8 mouse cellular contexts compared by ENCODE assay signal in the genomic region with DNA sequence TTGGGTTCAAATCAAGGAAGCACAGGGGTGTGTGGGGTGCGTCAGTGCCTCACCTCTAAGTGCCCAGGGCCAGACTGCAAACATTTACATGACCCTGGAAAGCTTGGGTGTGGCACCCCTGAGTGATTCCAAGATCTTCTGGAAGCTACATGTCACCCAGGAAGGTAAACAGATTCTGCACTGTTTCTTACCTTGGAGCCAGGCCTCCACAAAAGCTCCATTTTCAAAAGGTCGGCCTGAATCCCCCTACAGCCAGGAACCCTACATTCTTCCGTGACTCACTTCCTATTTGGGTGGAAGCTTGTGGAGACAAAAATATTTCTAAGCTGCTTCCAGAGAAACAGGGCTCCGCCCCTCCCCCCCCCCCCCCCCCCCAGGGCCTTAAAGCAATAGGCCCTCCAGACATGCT. TPM values are rescaled to one million over a fixed set of nuclear protein-coding genes. Genes with fewer than 3 reads are reported as not detected.
DNase-seq lines count a peak whose midpoint lies in the region; TF ChIP-seq lines count a peak whose summit lies in the region.
"Had no signal": no experiment of that assay in that cellular context is flagged by ENCODE, and none has a peak within 500 bp of the region (broad histone marks: within the 10 kb centered on the region; RNA-seq: fewer than 3 reads in every experiment).

No protein-coding gene starts in this region.

- 20% methylated on average over 4 of the region's 4 CpGs for WGBS in liver, adult 2 months

- 0 out of 2 replicates have a peak overlapping the region, but pooled peaks have one; percentile 20 for H3K27ac ChIP-seq in liver, adult 2 months (replicated peaks; ENCODE audit: insufficient read depth, low read depth, low read length)

- peaks cover 8% of the 10 kb centered on the region; the same call in 1 of the 2 replicates for H3K4me1 ChIP-seq in liver, adult 2 months (ENCODE audit: control insufficient read depth, insufficient read depth, low read length)

- intact Hi-C loops in heart, postnatal 36 days (cut with DNase I) = loop anchor here (1.0 kb wide), 1 partner anchor 35 kb away; no protein-coding TSS in a partner anchor

- no peak for TF ChIP-seq POLR2A in liver, adult 2 months (IDR thresholded peaks at IDR 0.05; ENCODE audit: extremely low read depth, insufficient read depth, low read length)

- H3K9ac ChIP-seq in liver, adult 2 months (ENCODE audit: low read depth, low read length) = no peak overlapping the region

- H3K79me2 ChIP-seq in liver, adult 2 months (ENCODE audit: control insufficient read depth, insufficient read depth, low read length) = no peaks in the 10 kb centered on the region

- no peaks in the 10 kb centered on the region for H3K27me3 ChIP-seq in liver, adult 2 months (ENCODE audit: control insufficient read depth, insufficient read depth, low read length)

- no peak overlapping the region for H3K4me3 ChIP-seq in liver, adult 2 months (ENCODE audit: insufficient read depth, low read depth, low read length)

- H3K36me3 ChIP-seq in liver, adult 2 months (ENCODE audit: control insufficient read depth, insufficient read depth, low read length) = peaks cover 13% of the 10 kb centered on the region

- TF ChIP-seq CTCF in liver, adult 2 months (IDR thresholded peaks at IDR 0.05; ENCODE audit: low read depth, low read length) = no peak

- DNase-seq in liver, adult 2 months (ENCODE audit: extremely low read depth, low read depth, low spot score) = no peak
- DNase-seq in liver = no peak
- DNase-seq in heart, adult 11 months = peak; percentile 95
- peak; percentile 45 to 64 for DNase-seq in heart, postnatal 36 days
- DNase-seq in skeletal muscle tissue, adult 2 months (ENCODE audit: low read depth, low spot score) = peak; percentile 44
- DNase-seq in frontal cortex, postnatal 25 days (ENCODE audit: low spot score in 2 of 2) = no peak
- DNase-seq in right cerebral cortex, postnatal 36 days (ENCODE audit: low spot score in 2 of 2) = no peak
- DNase-seq: spleen, adult 18-20 months had no signal

RNA-seq across cellular contexts. Expression of a gene that starts 34.3 kb away (rescaled TPM):
- 33.8 and 41.1 TPM in 2 replicates for total RNA-seq in liver, adult 2 months (2014; rRNA removed)
- polyA plus RNA-seq in liver, adult 2 months (2012; rRNA removed) = 8.9 and 11.1 TPM in 2 replicates
- 100 to 1,000 TPM; 117 to 136 TPM for total RNA-seq in heart, postnatal 36 days (2021)

Comparison
In these comparisons a context has a peak if more than half of its experiments do, and no peak if none do; other contexts are left out.
1. DNase-seq: peak in heart, adult 11 months (single experiment), heart, postnatal 36 days (2 of 2) and skeletal muscle tissue, adult 2 months (single experiment); none in liver, adult 2 months (single experiment), liver (single experiment), frontal cortex, postnatal 25 days (0 of 2) and right cerebral cortex, postnatal 36 days (0 of 2).